In genomic region chr1:161808980-161809379, GRCm38 (mm10) we compare ENCODE assay signal across 22 mouse cellular contexts. TPM values are rescaled to one million over a fixed set of nuclear protein-coding genes. Genes with fewer than 3 reads are reported as not detected.
DNase-seq lines count a peak whose midpoint lies in the region; ATAC-seq and TF ChIP-seq lines count a peak whose summit lies in the region.
"Had no signal": no experiment of that assay in that cellular context is flagged by ENCODE, and none has a peak within 500 bp of the region (broad histone marks: within the 10 kb centered on the region; RNA-seq: fewer than 3 reads in every experiment).

No protein-coding gene starts in this region.

- H3K27ac ChIP-seq in intestine, postnatal 0 days (ENCODE audit: low read depth, low read length), result no peak overlapping the region
- no peak overlapping the region for H3K27ac ChIP-seq in intestine, embryonic 16.5 days (ENCODE audit: low read length)
- H3K27ac ChIP-seq in CH12.LX (ENCODE audit: insufficient read depth, low read depth), result no peak overlapping the region
- H3K27ac ChIP-seq: embryonic facial prominence, embryonic 10.5 days; intestine, embryonic 15.5 days; limb, embryonic 13.5 days; neural tube, embryonic 12.5 days had no signal

- H3K4me2 ChIP-seq in intestine, postnatal 0 days (replicated peaks; ENCODE audit: low read depth), result no peak overlapping the region
- H3K4me2 ChIP-seq in intestine, embryonic 16.5 days (ENCODE audit: low read depth, low read length), result no peak overlapping the region
- H3K4me2 ChIP-seq in CH12.LX (ENCODE audit: insufficient read depth, low read depth, poor library complexity, severe bottlenecking), result peak overlapping the region; percentile 48
- H3K4me2 ChIP-seq: intestine, embryonic 15.5 days; limb, embryonic 13.5 days; midbrain, embryonic 11.5 days; neural tube, embryonic 12.5 days had no signal

- ATAC-seq in intestine, postnatal 0 days, result peak; percentile 49; the same call in 1 of the 2 replicates
- no peak for ATAC-seq in intestine, embryonic 16.5 days
- peak; percentile 21; the same call in 1 of the 2 replicates for ATAC-seq in megakaryocyte progenitor cell, adult 5-6 weeks (replicated peaks; ENCODE audit: poor library complexity)
- no peak for ATAC-seq in frontal cortex, adult (ENCODE audit: low TSS enrichment)
- ATAC-seq: forebrain, embryonic 14.5 days; intestine, embryonic 15.5 days had no signal

- no peak for TF ChIP-seq POLR2A in CH12.LX (IDR thresholded peaks at IDR 0.05; ENCODE audit: low read depth, low read length)

- H3K4me1 ChIP-seq in intestine, postnatal 0 days (replicated peaks; ENCODE audit: control insufficient read depth, insufficient read depth, low read length), result no peaks in the 10 kb centered on the region
- no peaks in the 10 kb centered on the region for H3K4me1 ChIP-seq in intestine, embryonic 16.5 days (ENCODE audit: control insufficient read depth, insufficient read depth, low read length)
- H3K4me1 ChIP-seq in CH12.LX (ENCODE audit: control insufficient read depth in 1 of 2, insufficient read depth in 2 of 2), result peaks cover 3 to 27% of the 10 kb centered on the region in 2 experiments; a peak in 3 of 4 replicates
- H3K4me1 ChIP-seq: embryonic facial prominence, embryonic 10.5 days; intestine, embryonic 15.5 days; neural tube, embryonic 12.5 days had no signal

- H3K36me3 ChIP-seq in intestine, postnatal 0 days (ENCODE audit: control insufficient read depth, insufficient read depth), result no peaks in the 10 kb centered on the region
- H3K36me3 ChIP-seq in intestine, embryonic 16.5 days (ENCODE audit: control insufficient read depth, insufficient read depth, low read length), result no peaks in the 10 kb centered on the region
- H3K36me3 ChIP-seq in CH12.LX (replicated peaks in 1 of 2; ENCODE audit: control insufficient read depth in 1 of 2, insufficient read depth in 1 of 2, low read length in 1 of 2), result peaks cover 0 to 16% of the 10 kb centered on the region in 2 experiments
- H3K36me3 ChIP-seq: embryonic facial prominence, embryonic 10.5 days; intestine, embryonic 15.5 days; limb, embryonic 13.5 days; neural tube, embryonic 12.5 days had no signal

- DNase-seq in A20 (ENCODE audit: low read depth, low spot score) (peak; percentile 22), CH12.LX (ENCODE audit: extremely low read depth) (peak; percentile 34)
- no peak for DNase-seq in ovary, postnatal 14 days (ENCODE audit: low spot score)
- DNase-seq: adrenal gland, adult 2 months; cerebellum, adult 11-12 months; cerebellum, postnatal 36 days; gastrocnemius, postnatal 36 days; kidney, postnatal 14 days; lung, adult 2 months; lung, postnatal 4 days; thymus, adult 18-20 months had no signal

- TF ChIP-seq RAD21 in CH12.LX (IDR thresholded peaks at IDR 0.05; ENCODE audit: low read depth, low read length), result no peak

- no peak overlapping the region for H3K4me3 ChIP-seq in intestine, postnatal 0 days (ENCODE audit: low read depth, low read length)
- H3K4me3 ChIP-seq in intestine, embryonic 16.5 days (ENCODE audit: low read length), result no peak overlapping the region
- no peak overlapping the region for H3K4me3 ChIP-seq in CH12.LX (replicated peaks in 1 of 3; ENCODE audit: low read depth in 2 of 3, low read length in 2 of 3, poor library complexity in 1 of 3)
- H3K4me3 ChIP-seq: embryonic facial prominence, embryonic 10.5 days; intestine, embryonic 15.5 days; limb, embryonic 13.5 days; neural tube, embryonic 12.5 days had no signal

- H3K9ac ChIP-seq in intestine, postnatal 0 days (ENCODE audit: low read depth, low read length), result no peak overlapping the region
- no peak overlapping the region for H3K9ac ChIP-seq in intestine, embryonic 16.5 days (ENCODE audit: low read depth, low read length)
- H3K9ac ChIP-seq in CH12.LX (ENCODE audit: insufficient read depth, low read depth), result peak overlapping the region; percentile 46
- H3K9ac ChIP-seq: intestine, embryonic 15.5 days; limb, embryonic 13.5 days; neural tube, embryonic 12.5 days had no signal

- peak; percentile 43; the same call in 1 of the 2 replicates for TF ChIP-seq EP300 in CH12.LX (IDR thresholded peaks at IDR 0.05; ENCODE audit: low read length)

- no peaks in the 10 kb centered on the region for H3K27me3 ChIP-seq in intestine, postnatal 0 days (replicated peaks; ENCODE audit: control insufficient read depth, insufficient read depth, low read length)
- no peaks in the 10 kb centered on the region for H3K27me3 ChIP-seq in intestine, embryonic 16.5 days (replicated peaks; ENCODE audit: control insufficient read depth, insufficient read depth, low read length)
- H3K27me3 ChIP-seq in CH12.LX (replicated peaks), result no peaks in the 10 kb centered on the region
- H3K27me3 ChIP-seq: intestine, embryonic 15.5 days; limb, embryonic 13.5 days; neural tube, embryonic 12.5 days had no signal

- H3K79me2 ChIP-seq in CH12.LX (replicated peaks; ENCODE audit: control insufficient read depth, extremely low read depth, insufficient read depth, poor library complexity, severe bottlenecking), result no peaks in the 10 kb centered on the region

- no peak for TF ChIP-seq CTCF in intestine, postnatal 0 days (IDR thresholded peaks at IDR 0.05; ENCODE audit: low read depth)
- no peak for TF ChIP-seq CTCF in CH12.LX (conservative IDR thresholded peaks at IDR 0.05 in 1 of 2, IDR thresholded peaks at IDR 0.05 in 1 of 2; ENCODE audit: low read depth in 2 of 2, low read length in 2 of 2)

- dilution Hi-C loops in CH12.LX (cut with MboI; ENCODE audit: extremely low pct_ligation_motif_present, extremely low pct_unique_long_range_greater_than_20kb, low sequenced_read_pairs), result no loop called here

- in situ Hi-C loops in CH12.LX (cut with MboI; ENCODE audit: low pct_ligation_motif_present, low pct_unique_long_range_greater_than_20kb, low sequenced_read_pairs), result loop anchor here (10.0 kb wide), 1 partner anchor 54 kb away; no protein-coding TSS in a partner anchor

- H3K9me3 ChIP-seq in intestine, postnatal 0 days (ENCODE audit: control insufficient read depth), result no peaks in the 10 kb centered on the region
- H3K9me3 ChIP-seq in intestine, embryonic 16.5 days (ENCODE audit: control insufficient read depth, low read length), result no peaks in the 10 kb centered on the region
- H3K9me3 ChIP-seq in CH12.LX (replicated peaks; ENCODE audit: low read length), result no peaks in the 10 kb centered on the region
- H3K9me3 ChIP-seq: embryonic facial prominence, embryonic 10.5 days; intestine, embryonic 15.5 days; limb, embryonic 13.5 days; neural tube, embryonic 12.5 days had no signal

- 34% methylated on average over 6 of the region's 6 CpGs for WGBS in intestine, postnatal 0 days
- 43% methylated on average over 6 of the region's 6 CpGs for WGBS in intestine, embryonic 16.5 days

TF ChIP-seq in CH12.LX, 34 proteins besides CTCF, POLR2A, EP300 and RAD21:
- TF ChIP-seq SMC3 (IDR thresholded peaks at IDR 0.05; ENCODE audit: low read depth, low read length) (no peak), USF2 (conservative IDR thresholded peaks at IDR 0.05; ENCODE audit: low read depth, low read length) (no peak), RCOR1 (conservative IDR thresholded peaks at IDR 0.05; ENCODE audit: low read depth, low read length) (no peak), ZKSCAN1 (IDR thresholded peaks at IDR 0.05; ENCODE audit: borderline replicate concordance, low read depth, low read length) (no peak), BHLHE40 (IDR thresholded peaks at IDR 0.05; ENCODE audit: low read depth, low read length) (peak; percentile 93), ZNF384 (IDR thresholded peaks at IDR 0.05; ENCODE audit: low read depth, low read length) (peak; percentile 83), TCF12 (IDR thresholded peaks at IDR 0.05; ENCODE audit: low read depth, low read length) (0 out of 2 replicates have a peak, but pooled peaks have one; percentile 22), GABPA (IDR thresholded peaks at IDR 0.05; ENCODE audit: insufficient replicate concordance, low read depth, low read length) (no peak), MAFK (IDR thresholded peaks at IDR 0.05; ENCODE audit: insufficient replicate concordance, low read length) (no peak), MXI1 (IDR thresholded peaks at IDR 0.05; ENCODE audit: low read depth, low read length) (no peak), CHD1 (IDR thresholded peaks at IDR 0.05; ENCODE audit: low read depth, low read length) (no peak), NRF1 (IDR thresholded peaks at IDR 0.05; ENCODE audit: low read depth, low read length) (no peak), ELF1 (IDR thresholded peaks at IDR 0.05; ENCODE audit: low read depth, low read length) (peak; percentile 25; the same call in 1 of the 2 replicates), MAX (IDR thresholded peaks at IDR 0.05; ENCODE audit: low read length) (peak; percentile 14; the same call in 1 of the 2 replicates), JUND (conservative IDR thresholded peaks at IDR 0.05; ENCODE audit: low read depth, low read length) (no peak; the same call in 1 of the 2 replicates), ETS1 (conservative IDR thresholded peaks at IDR 0.05; ENCODE audit: low read depth, low read length) (peak; percentile 87), MYC (IDR thresholded peaks at IDR 0.05; ENCODE audit: low read depth, low read length) (peak; percentile 64; the same call in 1 of the 2 replicates), IRF4 (IDR thresholded peaks at IDR 0.05; ENCODE audit: low read depth, low read length) (no peak; the same call in 1 of the 2 replicates), MEF2A (IDR thresholded peaks at IDR 0.05; ENCODE audit: borderline replicate concordance, low read depth, low read length) (peak; percentile 41; the same call in 1 of the 2 replicates), TBP (conservative IDR thresholded peaks at IDR 0.05; ENCODE audit: low read depth, low read length) (0 out of 2 replicates have a peak, but pooled peaks have one; percentile 17), POLR2AphosphoS2 (IDR thresholded peaks at IDR 0.05; ENCODE audit: low read depth, low read length) (no peak)

RNA-seq across cellular contexts. Expression of gene Fasl, which starts 20.7 kb away (rescaled TPM):
- not detected in 2 replicates for polyA plus RNA-seq in intestine, postnatal 0 days (2015; fragmentation: Nextera tagmentation; extraction: Ambion mirVana)
- polyA plus RNA-seq in intestine, embryonic 16.5 days (2015; fragmentation: Nextera tagmentation; extraction: Ambion mirVana), result not detected in 2 replicates
- total RNA-seq in CH12.LX (2012; rRNA removed), result 0.08 TPM in 2 replicates
- 0.32 and 0.35 TPM in 2 replicates for total RNA-seq in CH12.LX (2014; rRNA removed)
- polyA plus RNA-seq in CH12.LX (2012; ENCODE audit: insufficient read length, low read depth), result not detected in 2 replicates
- total RNA-seq in megakaryocyte progenitor cell, adult 5-6 weeks (2015), result not detected in 2 replicates
- total RNA-seq in megakaryocyte progenitor cell, adult 5-6 weeks (2017), result 0.25 TPM in 1 of 2 replicates, not detected in the other
- total RNA-seq: adrenal gland, adult 2 months; gastrocnemius, postnatal 36 days had no signal
- polyA plus RNA-seq: adrenal gland, adult 2 months; embryonic facial prominence, embryonic 10.5 days; hindbrain, embryonic 11.5 days; intestine, embryonic 15.5 days; limb, embryonic 13.5 days had no signal

Comparison
In these comparisons a context has a peak if more than half of its experiments do, and no peak if none do; other contexts are left out.
1. ATAC-seq: peak in intestine, postnatal 0 days (single experiment) and megakaryocyte progenitor cell, adult 5-6 weeks (single experiment); none in intestine, embryonic 16.5 days (single experiment) and frontal cortex, adult (single experiment).